Mouse (Mus musculus) heart, embryonic 14.5 days (tissue): ENCODE results near the gene Kcnh2. TPM values are rescaled to one million over a fixed set of nuclear protein-coding genes. Genes with fewer than 3 reads are reported as not detected.
A peak's percentile ranks its signal among the peaks of the same experiment; 100 is the strongest.

Source experiments
- ATAC-seq: fragments of 200-750 bp; cut with Nextera tagmentation; 2 replicates; pipeline ENCODE4 v1.8.0; 2017; ENCODE audit warnings: low read depth, moderate TSS enrichment; ENCODE audit not compliant: insufficient number of reproducible peaks, insufficient read depth, low FRiP score
- H3K27ac ChIP-seq, 2 experiments: fragments of 200-500 bp in 1 of 2; fragments of 300-500 bp in 1 of 2; sonication (generic) in 1 of 2; replicated peaks in 1 of 2; 2 replicates each; pipeline ENCODE4 v1.5.1; 2012 to 2014; ENCODE audit warnings: low read depth in 2 of 2, low read length in 2 of 2, control low read depth in 1 of 2, mild to moderate bottlenecking in 1 of 2, mixed read lengths in 1 of 2; ENCODE audit not compliant: control insufficient read depth in 1 of 2, insufficient read depth in 1 of 2
- H3K27me3 ChIP-seq: fragments of 300-500 bp; sonication (generic); 2 replicates; pipeline ENCODE4 v1.6.1; 2014; ENCODE audit warnings: mild to moderate bottlenecking, low read length, control low read depth; ENCODE audit not compliant: control insufficient read depth, insufficient read depth
- H3K36me3 ChIP-seq: fragments of 300-500 bp; sonication (generic); 2 replicates; pipeline ENCODE4 v1.6.1; 2014; ENCODE audit warnings: mild to moderate bottlenecking, control low read depth, low read length, mixed read lengths; ENCODE audit not compliant: control insufficient read depth, insufficient read depth
- H3K4me1 ChIP-seq, 2 experiments: fragments of 200-500 bp in 1 of 2; fragments of 300-500 bp in 1 of 2; sonication (generic) in 1 of 2; 2 replicates each; pipeline ENCODE4 v1.6.1; 2012 to 2014; ENCODE audit warnings: low read length in 2 of 2, control low read depth in 1 of 2, mixed read lengths in 1 of 2; ENCODE audit not compliant: control insufficient read depth in 2 of 2, insufficient read depth in 2 of 2
- H3K4me2 ChIP-seq: fragments of 300-500 bp; sonication (generic); 2 replicates; pipeline ENCODE4 v1.6.1; 2014; ENCODE audit warnings: mild to moderate bottlenecking, low read length
- H3K4me3 ChIP-seq, 2 experiments: fragments of 200-500 bp in 1 of 2; fragments of 300-500 bp in 1 of 2; sonication (generic) in 1 of 2; 2 replicates each; pipeline ENCODE4 v1.5.1; 2012 to 2014; ENCODE audit warnings: low read length in 2 of 2, mild to moderate bottlenecking in 2 of 2, control low read depth in 1 of 2, low read depth in 1 of 2, moderate library complexity in 1 of 2; ENCODE audit not compliant: control insufficient read depth in 1 of 2, insufficient read depth in 1 of 2
- H3K9ac ChIP-seq: fragments of 300-500 bp; sonication (generic); 2 replicates; pipeline ENCODE4 v1.6.1; 2014; ENCODE audit warnings: mild to moderate bottlenecking, low read length
- H3K9me3 ChIP-seq: fragments of 300-500 bp; sonication (generic); 2 replicates; pipeline ENCODE4 v1.6.1; 2016; ENCODE audit warnings: low read length, control low read depth; ENCODE audit not compliant: control insufficient read depth
- WGBS: fragments of 180-500 bp; shearing (Covaris S2); extraction: QIAGEN DNeasy Blood & Tissue Kit; methylation state at CpG from one replicate; pipeline ENCODE4 v1.1.7; 2014; 5-methylcytosine and 5-hydroxymethylcytosine counted together
- polyA plus RNA-seq: library from polyadenylated mRNA; unstranded; fragments of >200 nt; fragmentation: Nextera tagmentation; extraction: Ambion mirVana; gene quantifications from 2 replicates; pipeline ENCODE4 v1.2.1, GENCODE M21; 2014

The Kcnh2 gene
- polyA plus RNA-seq, 1 experiment from 2014 or later, result 32.9 TPM

GRCm38 (mm10) chr5:24385374-24385773 is 34.0 kb upstream of the Kcnh2 start:
- peaks cover 8% of the 10 kb centered on the region; the same call in 1 of the 2 replicates for H3K36me3 ChIP-seq
- whole genome bisulfite sequencing, result 89% methylated on average over 5 of the region's 5 CpGs
- H3K27me3 ChIP-seq, result peaks cover 9% of the 10 kb centered on the region; the same call in 1 of the 2 replicates
- no peaks in the 10 kb centered on the region for H3K9me3 ChIP-seq
- no peak for ATAC-seq
- H3K9ac ChIP-seq, result no peak overlapping the region
- H3K4me3 ChIP-seq, result no peak overlapping the region
- no peak overlapping the region for H3K4me2 ChIP-seq
- H3K27ac ChIP-seq, result peak overlapping the region in 1 of 2 experiments; percentile 9; a peak in 2 of 4 replicates
- H3K4me1 ChIP-seq, result peaks cover 26 to 49% of the 10 kb centered on the region in 2 experiments

DNA sequence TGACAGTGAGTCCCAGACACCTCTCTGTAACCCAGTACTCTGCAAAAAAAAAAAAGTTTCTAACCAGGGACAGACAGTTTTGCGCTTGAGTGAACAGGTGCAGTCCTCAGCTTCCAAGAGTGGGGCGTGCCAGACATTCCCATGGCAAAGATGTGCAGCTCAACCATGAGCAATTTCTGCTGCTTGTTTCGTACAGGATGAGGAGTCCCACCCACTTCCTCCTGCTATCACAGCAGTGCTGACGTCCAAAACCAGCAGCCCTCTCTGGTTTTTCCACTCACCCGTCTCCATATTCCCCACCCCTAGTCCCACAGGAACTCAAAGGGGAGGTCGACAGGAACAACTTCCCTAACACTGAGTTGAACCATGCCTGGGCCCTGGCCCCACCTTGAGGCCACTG is 33.0 kb upstream of the Kcnh2 start:
- Histone ChIP-seq H3K9ac (no peak overlapping the region), H3K9me3 (no peaks in the 10 kb centered on the region), H3K27me3 (peaks cover 9% of the 10 kb centered on the region; the same call in 1 of the 2 replicates), H3K36me3 (peaks cover 9% of the 10 kb centered on the region; the same call in 1 of the 2 replicates), H3K4me2 (peak overlapping the region; percentile 73), H3K4me3 (no peak overlapping the region), H3K27ac (peak overlapping the region in 1 of 2 experiments; percentile 70; a peak in 1 of 4 replicates), H3K4me1 (peaks cover 23 to 49% of the 10 kb centered on the region in 2 experiments)
- WGBS, result 46% methylated on average over 6 of the region's 6 CpGs
- 0 out of 2 replicates have a peak, but pooled peaks have one; percentile 18 for ATAC-seq

DNA sequence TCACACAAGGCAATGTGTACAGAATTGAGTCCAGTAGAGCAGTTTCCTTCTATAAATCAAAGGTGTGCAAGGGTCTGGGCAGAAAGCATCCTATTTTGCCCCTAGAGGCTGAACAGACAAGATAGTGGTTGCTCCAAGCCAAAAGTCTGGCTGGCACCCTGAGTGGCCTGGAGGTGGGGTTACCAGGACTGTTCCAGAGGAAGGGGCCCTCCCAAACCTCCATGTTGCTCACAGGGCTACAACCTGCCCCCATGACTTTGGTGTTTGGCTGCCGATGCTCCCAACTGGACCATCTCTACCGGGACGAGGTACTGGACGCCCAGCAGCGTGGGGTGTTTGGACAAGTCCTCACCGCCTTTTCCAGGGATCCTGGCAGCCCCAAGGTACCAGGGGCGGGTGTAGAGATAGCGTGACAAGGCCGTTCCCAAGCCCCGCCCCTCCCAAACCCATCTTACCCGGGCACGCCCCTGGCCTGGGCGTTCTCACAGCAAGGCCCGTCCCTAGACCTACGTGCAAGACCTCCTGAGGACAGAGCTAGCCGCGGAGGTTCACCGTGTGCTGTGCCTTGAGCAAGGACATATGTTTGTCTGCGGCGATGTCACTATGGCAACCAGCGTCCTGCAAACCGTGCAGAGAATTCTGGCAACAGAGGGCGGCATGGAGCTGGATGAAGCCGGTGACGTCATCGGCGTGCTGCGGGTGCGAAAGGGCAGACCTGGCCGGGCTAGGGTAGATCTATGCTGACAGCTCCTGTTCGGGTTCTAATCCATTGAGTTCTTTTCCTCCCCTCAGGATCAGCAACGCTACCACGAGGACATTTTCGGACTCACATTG is 31.8 kb upstream of the Kcnh2 start:
- Histone ChIP-seq H3K9me3 (no peaks in the 10 kb centered on the region), H3K9ac (peak overlapping the region; percentile 70), H3K27ac (peak overlapping the region; percentile 46 to 70), H3K4me3 (peak overlapping the region; percentile 37 to 53), H3K27me3 (peaks cover 9% of the 10 kb centered on the region; the same call in 1 of the 2 replicates), H3K4me1 (peaks cover 21 to 41% of the 10 kb centered on the region in 2 experiments), H3K36me3 (peaks cover 9% of the 10 kb centered on the region; the same call in 1 of the 2 replicates), H3K4me2 (peak overlapping the region; percentile 73)
- WGBS, result 1% methylated on average over 34 of the region's 34 CpGs
- peak; percentile 84 for ATAC-seq

- Histone ChIP-seq H3K4me1 (peaks cover 16 to 31% of the 10 kb centered on the region in 2 experiments), H3K4me3 (no peak overlapping the region), H3K27ac (no peak overlapping the region), H3K4me2 (no peak overlapping the region), H3K27me3 (peaks cover 9% of the 10 kb centered on the region; the same call in 1 of the 2 replicates), H3K9ac (no peak overlapping the region), H3K36me3 (peaks cover 12% of the 10 kb centered on the region; the same call in 1 of the 2 replicates), H3K9me3 (no peaks in the 10 kb centered on the region)
- no peak for ATAC-seq
- WGBS, result 45% methylated on average over 2 of the region's 2 CpGs
Measured at GRCm38 (mm10) chr5:24381988-24382387, 30.6 kb upstream of the Kcnh2 start.

- Histone ChIP-seq H3K9me3 (no peaks in the 10 kb centered on the region), H3K9ac (no peak overlapping the region)
- WGBS, result 59% methylated on average over 6 of the region's 6 CpGs
Measured at GRCm38 (mm10) chr5:24381486-24381885, 30.1 kb upstream of the Kcnh2 start.

DNA sequence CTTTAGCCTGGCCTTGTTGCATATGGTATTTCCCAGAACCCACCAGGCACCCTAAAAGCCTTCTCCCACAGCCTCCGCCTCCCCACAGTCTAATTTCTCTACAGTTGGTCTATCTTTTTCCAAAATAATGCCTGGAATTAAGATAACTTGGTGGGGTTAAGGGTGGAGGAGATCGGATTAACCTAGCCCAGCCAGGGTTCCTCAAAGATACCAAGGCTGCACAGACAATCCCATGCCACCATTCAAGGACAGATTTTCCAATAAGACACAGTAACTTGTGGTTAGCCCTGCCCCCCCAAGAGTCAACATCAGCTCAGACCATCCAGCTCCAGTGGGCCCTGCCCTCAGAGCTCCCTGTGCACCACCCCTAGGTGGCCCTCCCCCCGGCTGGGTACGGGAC is 29.1 kb upstream of the Kcnh2 start:
- Histone ChIP-seq H3K4me1 (peaks cover 16 to 29% of the 10 kb centered on the region in 2 experiments), H3K36me3 (peaks cover 12% of the 10 kb centered on the region; the same call in 1 of the 2 replicates), H3K9ac (no peak overlapping the region), H3K27ac (no peak overlapping the region), H3K9me3 (no peaks in the 10 kb centered on the region), H3K4me3 (no peak overlapping the region), H3K4me2 (no peak overlapping the region), H3K27me3 (0 out of 2 replicates have a peak, but pooled peaks cover 1% of the 10 kb centered on the region)
- ATAC-seq, result no peak
- 80% methylated on average over 4 of the region's 4 CpGs for WGBS

More at GRCm38 (mm10) chr5:24381486-24381885, 30.1 kb upstream of the Kcnh2 start:
- Histone ChIP-seq H3K4me1 (peaks cover 16 to 31% of the 10 kb centered on the region in 2 experiments), H3K4me3 (no peak overlapping the region), H3K27ac (no peak overlapping the region), H3K4me2 (no peak overlapping the region), H3K36me3 (peaks cover 12% of the 10 kb centered on the region; the same call in 1 of the 2 replicates), H3K27me3 (peaks cover 9% of the 10 kb centered on the region; the same call in 1 of the 2 replicates)
- no peak for ATAC-seq

- no peak overlapping the region for H3K9ac ChIP-seq
- no peak for ATAC-seq
Measured at GRCm38 (mm10) chr5:24379501-24379900, 28.1 kb upstream of the Kcnh2 start.

More at GRCm38 (mm10) chr5:24379501-24379900, 28.1 kb upstream of the Kcnh2 start:
- no peak overlapping the region for H3K27ac ChIP-seq
- no peaks in the 10 kb centered on the region for H3K27me3 ChIP-seq
- H3K4me2 ChIP-seq, result no peak overlapping the region
- H3K36me3 ChIP-seq, result peaks cover 7% of the 10 kb centered on the region; the same call in 1 of the 2 replicates
- H3K9me3 ChIP-seq, result no peaks in the 10 kb centered on the region
- WGBS, result 42% methylated on average over 4 of the region's 4 CpGs
- H3K4me1 ChIP-seq, result peaks cover 19 to 28% of the 10 kb centered on the region in 2 experiments
- H3K4me3 ChIP-seq, result no peak overlapping the region
